Mouse (Mus musculus) lung, embryonic 16.5 days (tissue): Measurements from ENCODE around the gene Nmur1. TPM values are rescaled to one million over a fixed set of nuclear protein-coding genes. Genes with fewer than 3 reads are reported as not detected.
A peak's percentile ranks its signal among the peaks of the same experiment; 100 is the strongest.

Experiments used
- ATAC-seq: fragments of 200-750 bp; cut with Nextera tagmentation; 2 replicates; pipeline ENCODE4 v1.8.0; 2017; ENCODE audit warnings: low read depth, mild to moderate bottlenecking, moderate library complexity
- H3K27ac ChIP-seq: fragments of 300-500 bp; sonication (generic); 2 replicates; pipeline ENCODE4 v1.5.1; 2014; ENCODE audit warnings: mild to moderate bottlenecking, control low read depth, low read length
- H3K27me3 ChIP-seq: fragments of 300-500 bp; sonication (generic); 2 replicates; pipeline ENCODE4 v1.6.1; 2014; ENCODE audit warnings: low read depth, low read length, mixed read lengths; ENCODE audit not compliant: control insufficient read depth, insufficient read depth
- H3K36me3 ChIP-seq: fragments of 300-500 bp; sonication (generic); 2 replicates; pipeline ENCODE4 v1.6.1; 2014; ENCODE audit warnings: low read length; ENCODE audit not compliant: control insufficient read depth, insufficient read depth
- H3K4me1 ChIP-seq: fragments of 300-500 bp; sonication (generic); replicated peaks from 2 replicates; pipeline ENCODE4 v1.6.1; 2014; ENCODE audit warnings: low read length, mixed read lengths; ENCODE audit not compliant: control insufficient read depth, insufficient read depth
- H3K4me2 ChIP-seq: fragments of 300-500 bp; sonication (generic); 2 replicates; pipeline ENCODE4 v1.6.1; 2014; ENCODE audit warnings: low read depth, low read length, control low read depth
- H3K4me3 ChIP-seq: fragments of 300-500 bp; sonication (generic); 2 replicates; pipeline ENCODE4 v1.5.1; 2014; ENCODE audit warnings: mild to moderate bottlenecking, low read length, control low read depth
- H3K9ac ChIP-seq: fragments of 300-500 bp; sonication (generic); 2 replicates; pipeline ENCODE4 v1.6.1; 2014; ENCODE audit warnings: low read length, control low read depth
- H3K9me3 ChIP-seq: fragments of 300-500 bp; sonication (generic); 2 replicates; pipeline ENCODE4 v1.6.1; 2016; ENCODE audit warnings: low read length; ENCODE audit not compliant: control insufficient read depth
- WGBS: fragments of 180-500 bp; shearing (Covaris S2); extraction: QIAGEN DNeasy Blood & Tissue Kit; methylation state at CpG from one replicate; pipeline ENCODE4 v1.1.7; 2014; 5-methylcytosine and 5-hydroxymethylcytosine counted together
- polyA plus RNA-seq: library from polyadenylated mRNA; unstranded; fragments of >200 nt; fragmentation: Nextera tagmentation; extraction: Ambion mirVana; gene quantifications from 2 replicates; pipeline ENCODE4 v1.2.1, GENCODE M21; 2015

Nmur1 gene
- polyA plus RNA-seq, 1 experiment from 2014 or later, result 0.49 TPM

DNA sequence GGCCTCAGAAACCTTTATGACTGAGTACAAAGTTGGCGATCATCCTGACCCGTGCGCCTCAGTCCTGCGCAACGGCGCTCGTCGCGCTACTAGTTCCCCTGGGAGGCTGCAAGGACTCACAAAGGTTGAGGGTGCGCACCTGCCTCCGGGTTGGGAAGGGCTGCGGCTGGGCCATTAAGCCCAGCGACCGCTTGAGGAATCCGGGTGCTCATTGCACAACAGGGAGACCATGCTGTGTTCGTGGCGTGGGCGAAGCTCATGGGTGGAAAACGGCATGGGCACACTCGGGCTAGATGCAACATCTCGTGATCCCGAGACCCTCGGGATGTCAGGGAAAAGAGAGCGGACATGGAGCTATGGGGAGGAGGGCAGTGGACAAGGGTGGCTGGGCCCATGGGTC is 16.8 kb upstream of the Nmur1 start:
- peak; percentile 9 for ATAC-seq
- WGBS, result 3% methylated on average over 24 of the region's 24 CpGs

DNA sequence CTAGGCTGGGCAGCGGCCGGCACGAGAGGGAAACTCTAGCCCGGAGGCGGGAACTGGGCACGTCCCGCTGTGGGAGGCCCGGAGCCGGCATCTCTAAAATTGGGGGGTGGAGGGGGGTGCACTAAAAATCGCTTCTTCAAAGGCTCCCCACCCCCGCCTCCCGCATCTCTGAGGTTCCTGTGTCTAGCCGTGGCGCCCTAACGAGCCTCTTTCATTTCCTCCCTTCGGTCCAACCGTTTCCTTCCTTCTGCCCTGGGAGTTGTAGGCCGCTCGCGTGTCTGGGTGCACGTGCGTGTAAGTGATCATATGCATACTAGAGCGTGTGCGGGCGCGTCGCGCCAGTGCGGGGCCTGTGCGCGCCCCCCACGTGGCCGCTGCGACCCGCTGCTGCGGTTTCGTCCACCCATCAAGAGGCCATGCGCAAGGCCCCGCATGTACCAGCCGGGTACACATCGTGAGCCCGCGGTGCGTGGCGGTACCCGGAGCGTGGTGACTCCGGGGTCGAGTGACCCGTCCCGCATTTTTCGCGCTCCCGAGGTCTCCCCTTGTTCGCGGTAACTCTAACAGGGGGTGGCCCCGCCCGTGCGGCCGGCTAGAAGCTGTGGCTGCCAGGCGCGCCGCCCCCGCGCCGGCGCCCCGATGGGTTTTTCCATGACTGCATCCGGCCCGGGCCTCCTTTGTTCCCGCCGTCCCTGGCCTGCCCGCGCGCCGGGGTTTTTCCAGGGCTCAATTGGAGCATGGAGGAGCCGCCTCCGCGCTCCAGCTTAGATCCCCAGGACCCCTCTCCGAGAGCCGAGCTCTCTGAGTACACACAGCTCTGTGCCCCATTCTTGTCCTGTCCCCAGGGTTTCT is 16.2 kb upstream of the Nmur1 start:
- WGBS, result under 1% methylated on average over 81 of the region's 81 CpGs
- peaks cover 38% of the 10 kb centered on the region for H3K4me1 ChIP-seq
- no peaks in the 10 kb centered on the region for H3K36me3 ChIP-seq
- ATAC-seq, result peak; percentile 77
- H3K4me2 ChIP-seq, result peak overlapping the region; percentile 94
- peak overlapping the region; percentile 95 for H3K9ac ChIP-seq
- H3K27ac ChIP-seq, result peak overlapping the region; percentile 100
- peak overlapping the region; percentile 56 for H3K4me3 ChIP-seq
- H3K9me3 ChIP-seq, result no peaks in the 10 kb centered on the region
- no peaks in the 10 kb centered on the region for H3K27me3 ChIP-seq

More for the DNA sequence above, 16.8 kb upstream of the Nmur1 start:
- Histone ChIP-seq H3K4me2 (peak overlapping the region; percentile 94), H3K27ac (peak overlapping the region; percentile 100), H3K9ac (peak overlapping the region; percentile 95), H3K4me3 (peak overlapping the region; percentile 56), H3K9me3 (no peaks in the 10 kb centered on the region), H3K36me3 (no peaks in the 10 kb centered on the region), H3K27me3 (no peaks in the 10 kb centered on the region), H3K4me1 (peaks cover 37% of the 10 kb centered on the region)

GRCm38 (mm10) chr1:86441724-86441979 is 15.6 kb upstream of the Nmur1 start:
- WGBS, result 0% methylated on average over 5 of the region's 5 CpGs
- Histone ChIP-seq H3K27ac (peak overlapping the region; percentile 100), H3K9ac (peak overlapping the region; percentile 95), H3K36me3 (no peaks in the 10 kb centered on the region), H3K27me3 (no peaks in the 10 kb centered on the region), H3K4me3 (peak overlapping the region; percentile 56), H3K4me1 (peaks cover 39% of the 10 kb centered on the region), H3K9me3 (no peaks in the 10 kb centered on the region), H3K4me2 (peak overlapping the region; percentile 94)
- ATAC-seq, result no peak

GRCm38 (mm10) chr1:86440887-86441723 is 15.1 kb upstream of the Nmur1 start:
- no peaks in the 10 kb centered on the region for H3K9me3 ChIP-seq
- H3K4me2 ChIP-seq, result peak overlapping the region; percentile 94
- ATAC-seq, result peak; percentile 50
- WGBS, result under 1% methylated on average over 28 of the region's 29 CpGs
- peak overlapping the region; percentile 100 for H3K27ac ChIP-seq
- no peaks in the 10 kb centered on the region for H3K36me3 ChIP-seq
- peak overlapping the region; percentile 56 for H3K4me3 ChIP-seq
- H3K9ac ChIP-seq, result peak overlapping the region; percentile 95
- H3K27me3 ChIP-seq, result no peaks in the 10 kb centered on the region
- peaks cover 41% of the 10 kb centered on the region for H3K4me1 ChIP-seq

- H3K27ac ChIP-seq, result peak overlapping the region; percentile 100
- peaks cover 48% of the 10 kb centered on the region for H3K4me1 ChIP-seq
- H3K9me3 ChIP-seq, result no peaks in the 10 kb centered on the region
- H3K4me3 ChIP-seq, result peak overlapping the region; percentile 56
- peak overlapping the region; percentile 95 for H3K9ac ChIP-seq
- no peaks in the 10 kb centered on the region for H3K36me3 ChIP-seq
- no peaks in the 10 kb centered on the region for H3K27me3 ChIP-seq
- ATAC-seq, result peak; percentile 75
- 5% methylated on average over 18 of the region's 18 CpGs for WGBS
- H3K4me2 ChIP-seq, result peak overlapping the region; percentile 94
Observed at GRCm38 (mm10) chr1:86440171-86440886, 14.3 kb upstream of the Nmur1 start.

DNA sequence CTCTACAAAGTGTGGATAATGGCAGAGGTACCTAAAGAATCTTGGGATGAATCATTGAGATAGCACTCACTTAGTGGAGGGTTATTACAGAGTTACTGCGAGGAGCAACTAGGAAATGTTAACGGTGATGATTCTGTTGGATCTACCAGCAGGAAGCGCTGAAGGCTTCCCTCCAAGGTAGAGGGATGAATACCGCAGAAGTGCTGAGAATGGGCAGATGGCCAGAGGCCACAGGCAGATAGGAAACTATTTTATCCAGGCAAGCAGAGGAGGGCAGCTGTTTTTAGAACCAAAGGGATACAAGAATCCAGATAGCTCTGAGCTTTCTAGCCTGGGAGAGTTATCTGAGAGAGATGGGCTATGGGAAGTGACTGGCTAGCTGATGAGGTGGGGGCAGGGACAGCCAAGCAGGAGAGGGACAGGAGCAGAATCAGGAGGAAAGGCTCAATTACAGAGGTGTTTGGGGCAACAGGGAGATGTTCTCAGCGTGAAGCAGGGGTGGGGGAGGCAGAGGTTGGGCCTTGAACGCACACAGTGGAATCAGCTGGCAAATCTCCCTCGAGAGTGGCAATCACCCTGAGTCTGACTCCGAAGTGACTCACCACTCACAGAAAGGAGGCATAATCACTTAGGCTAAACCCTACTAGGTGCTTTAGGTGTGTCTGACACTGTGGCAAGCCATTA is 13.6 kb upstream of the Nmur1 start:
- H3K4me3 ChIP-seq, result no peak overlapping the region
- H3K9ac ChIP-seq, result no peak overlapping the region
- no peak overlapping the region for H3K4me2 ChIP-seq
- H3K9me3 ChIP-seq, result no peaks in the 10 kb centered on the region
- no peak overlapping the region for H3K27ac ChIP-seq
- H3K36me3 ChIP-seq, result no peaks in the 10 kb centered on the region
- no peak for ATAC-seq
- H3K4me1 ChIP-seq, result peaks cover 55% of the 10 kb centered on the region
- no peaks in the 10 kb centered on the region for H3K27me3 ChIP-seq
- WGBS, result 20% methylated on average over 8 of the region's 8 CpGs

GRCm38 (mm10) chr1:86438501-86438900 is 12.5 kb upstream of the Nmur1 start:
- Histone ChIP-seq H3K9me3 (no peaks in the 10 kb centered on the region), H3K4me2 (no peak overlapping the region), H3K9ac (no peak overlapping the region), H3K4me1 (peaks cover 54% of the 10 kb centered on the region), H3K27ac (no peak overlapping the region), H3K27me3 (no peaks in the 10 kb centered on the region), H3K36me3 (no peaks in the 10 kb centered on the region), H3K4me3 (no peak overlapping the region)
- no peak for ATAC-seq
- WGBS, result 72% methylated on average over 2 of the region's 2 CpGs

DNA sequence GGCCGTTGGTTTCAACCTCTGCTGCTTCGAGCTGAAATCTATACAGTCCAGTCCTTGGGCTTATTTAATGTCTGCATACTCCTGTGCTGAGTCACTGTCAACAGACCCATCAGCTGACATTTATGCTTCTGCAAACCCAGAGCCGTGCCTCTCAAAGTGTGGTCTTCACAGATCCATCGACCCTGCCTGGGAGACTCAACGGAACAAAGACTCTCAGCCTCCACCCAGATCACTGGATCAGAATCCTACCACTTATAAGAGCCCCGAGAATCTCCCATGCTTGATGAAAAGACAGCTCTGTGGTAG is 11.9 kb upstream of the Nmur1 start:
- no peak overlapping the region for H3K4me3 ChIP-seq
- 38% methylated on average over 6 of the region's 6 CpGs for WGBS
- H3K9me3 ChIP-seq, result no peaks in the 10 kb centered on the region
- ATAC-seq, result no peak
- peak overlapping the region; percentile 42; the same call in 1 of the 2 replicates for H3K9ac ChIP-seq
- no peaks in the 10 kb centered on the region for H3K36me3 ChIP-seq
- no peaks in the 10 kb centered on the region for H3K27me3 ChIP-seq
- H3K27ac ChIP-seq, result no peak overlapping the region
- H3K4me1 ChIP-seq, result peaks cover 51% of the 10 kb centered on the region
- H3K4me2 ChIP-seq, result no peak overlapping the region
